Mouse (Mus musculus): ENCODE measurements around the gene Ttc4.

The Ttc4 gene

GRCm38 (mm10) chr4:106652546-106652945 is 26.2 kb downstream of the Ttc4 start:
- no peak for DNase-seq (ENCODE audit: low spot score in 2 of 2)

GRCm38 (mm10) chr4:106650833-106651527 is 27.8 kb downstream of the Ttc4 start, which contains the start of gene Pars2:
TSS of gene Pars2 (plus strand) at chr4:106651069.
- DNase-seq (ENCODE audit: low spot score in 2 of 2) = peak; percentile 95 to 98

- no peak for DNase-seq (ENCODE audit: low spot score in 2 of 2)
These were observed 31.6 kb downstream of the Ttc4 start for GRCm38 (mm10) chr4:106647137-106647536.

GRCm38 (mm10) chr4:106645797-106646196 is 32.9 kb downstream of the Ttc4 start:
- no peak for DNase-seq (ENCODE audit: low spot score in 2 of 2)

- DNase-seq (ENCODE audit: low spot score in 2 of 2) = no peak
These were observed 34.5 kb downstream of the Ttc4 start for GRCm38 (mm10) chr4:106644218-106644610.

- no peak for DNase-seq (ENCODE audit: low spot score in 2 of 2)
These were observed 35.1 kb downstream of the Ttc4 start for GRCm38 (mm10) chr4:106643483-106644217.

- DNase-seq (ENCODE audit: low spot score in 2 of 2) = no peak
These were observed 44.7 kb downstream of the Ttc4 start for GRCm38 (mm10) chr4:106634086-106634479.

GRCm38 (mm10) chr4:106633281-106634085 is 45.3 kb downstream of the Ttc4 start:
- DNase-seq (ENCODE audit: low spot score in 2 of 2) = no peak

- no peak for DNase-seq (ENCODE audit: low spot score in 2 of 2)
These were observed 46.4 kb downstream of the Ttc4 start for GRCm38 (mm10) chr4:106632313-106632712.

GRCm38 (mm10) chr4:106630333-106631220 is 48.2 kb downstream of the Ttc4 start:
- peak; percentile 47 to 79 for DNase-seq (ENCODE audit: low spot score in 2 of 2)

GRCm38 (mm10) chr4:106629374-106629773 is 49.4 kb downstream of the Ttc4 start:
- DNase-seq (ENCODE audit: low spot score in 2 of 2) = no peak

GRCm38 (mm10) chr4:106628650-106629360 is 49.9 kb downstream of the Ttc4 start:
- no peak for DNase-seq (ENCODE audit: low spot score in 2 of 2)

- no peak for DNase-seq (ENCODE audit: low spot score in 2 of 2)
These were observed 50.9 kb downstream of the Ttc4 start for GRCm38 (mm10) chr4:106627809-106628208.

- DNase-seq (ENCODE audit: low spot score in 2 of 2) = no peak
These were observed 54.5 kb downstream of the Ttc4 start for GRCm38 (mm10) chr4:106624271-106624670.

- no peak for DNase-seq (ENCODE audit: low spot score in 2 of 2)
These were observed 56.0 kb downstream of the Ttc4 start for GRCm38 (mm10) chr4:106622712-106623111.

- no peak for DNase-seq (ENCODE audit: low spot score in 2 of 2)
These were observed 56.7 kb downstream of the Ttc4 start, which contains the start of gene Ttc22 for GRCm38 (mm10) chr4:106622030-106622493. TSS of gene Ttc22 (plus strand) at chr4:106622432.

- no peak for DNase-seq (ENCODE audit: low spot score in 2 of 2)
These were observed 57.3 kb downstream of the Ttc4 start for GRCm38 (mm10) chr4:106621428-106621827.

GRCm38 (mm10) chr4:106618898-106619297 is 59.8 kb downstream of the Ttc4 start:
- no peak for DNase-seq (ENCODE audit: low spot score in 2 of 2)

GRCm38 (mm10) chr4:106617056-106617455 is 61.7 kb downstream of the Ttc4 start, which contains the start of gene Lexm:
TSS of gene Lexm (minus strand) at chr4:106617241.
- DNase-seq (ENCODE audit: low spot score in 2 of 2) = no peak

- DNase-seq (ENCODE audit: low spot score in 2 of 2) = no peak
These were observed 63.1 kb downstream of the Ttc4 start for GRCm38 (mm10) chr4:106615637-106616036.

Measured in spleen, postnatal 4 days (tissue).